ENCODE assay signal across 11 mouse cellular contexts in genomic region chr13:6060229-6060845, GRCm38 (mm10).
DNase-seq lines count a peak whose midpoint lies in the region; ATAC-seq and TF ChIP-seq lines count a peak whose summit lies in the region.
"Had no signal": no experiment of that assay in that cellular context is flagged by ENCODE, and none has a peak within 500 bp of the region (broad histone marks: within the 10 kb centered on the region; RNA-seq: fewer than 3 reads in every experiment).

No protein-coding gene starts in this region.

- no peak for TF ChIP-seq POLR2A in CH12.LX (IDR thresholded peaks at IDR 0.05; ENCODE audit: low read depth, low read length)

- dilution Hi-C loops in CH12.LX (cut with MboI; ENCODE audit: extremely low pct_ligation_motif_present, extremely low pct_unique_long_range_greater_than_20kb, low sequenced_read_pairs) = no loop called here

- H3K9me3 ChIP-seq in CH12.LX (replicated peaks; ENCODE audit: low read length) = no peaks in the 10 kb centered on the region
- no peaks in the 10 kb centered on the region for H3K9me3 ChIP-seq in midbrain, embryonic 16.5 days (replicated peaks; ENCODE audit: control insufficient read depth, low read length, poor library complexity, severe bottlenecking)

- ATAC-seq in granulocyte monocyte progenitor cell, adult 5-6 weeks (replicated peaks; ENCODE audit: poor library complexity, severe bottlenecking) = peak; percentile 81
- peak; percentile 26; the same call in 1 of the 2 replicates for ATAC-seq in midbrain, embryonic 16.5 days
- ATAC-seq in megakaryocyte-erythroid progenitor cell, adult 5-6 weeks (replicated peaks; ENCODE audit: low FRiP score, low TSS enrichment, poor library complexity, severe bottlenecking) = no peak

- peak overlapping the region; percentile 17; the same call in 1 of the 2 replicates for H3K4me3 ChIP-seq in gastrocnemius, adult 2 months
- H3K4me3 ChIP-seq in CH12.LX (replicated peaks in 1 of 3; ENCODE audit: low read depth in 2 of 3, low read length in 2 of 3, poor library complexity in 1 of 3) = no peak overlapping the region
- H3K4me3 ChIP-seq in midbrain, embryonic 16.5 days (ENCODE audit: low read depth, low read length) = no peak overlapping the region
- H3K4me3 ChIP-seq: layer of hippocampus, adult 2 months had no signal

- no peak for TF ChIP-seq CTCF in gastrocnemius, adult 2 months (IDR thresholded peaks at IDR 0.05)
- no peak for TF ChIP-seq CTCF in CH12.LX (conservative IDR thresholded peaks at IDR 0.05 in 1 of 2, IDR thresholded peaks at IDR 0.05 in 1 of 2; ENCODE audit: low read depth in 2 of 2, low read length in 2 of 2)

- TF ChIP-seq RAD21 in CH12.LX (IDR thresholded peaks at IDR 0.05; ENCODE audit: low read depth, low read length) = no peak

- WGBS in midbrain, embryonic 16.5 days = 37% methylated on average over 8 of the region's 8 CpGs

- in situ Hi-C loops in CH12.LX (cut with MboI; ENCODE audit: low pct_ligation_motif_present, low pct_unique_long_range_greater_than_20kb, low sequenced_read_pairs) = no loop called here

- peaks cover 0 to 11% of the 10 kb centered on the region in 2 experiments; a peak in 2 of 4 replicates for H3K4me1 ChIP-seq in CH12.LX (ENCODE audit: control insufficient read depth in 1 of 2, insufficient read depth in 2 of 2)
- H3K4me1 ChIP-seq in midbrain, embryonic 16.5 days (ENCODE audit: control insufficient read depth, insufficient read depth, low read length) = peaks cover 9% of the 10 kb centered on the region

- H3K9ac ChIP-seq in CH12.LX (ENCODE audit: insufficient read depth, low read depth) = no peak overlapping the region
- no peak overlapping the region for H3K9ac ChIP-seq in midbrain, embryonic 16.5 days (ENCODE audit: low read depth, low read length)

- intact Hi-C loops in gastrocnemius, adult 2 months (cut with DNase I) = no loop called here

- peak overlapping the region; percentile 63 for H3K27ac ChIP-seq in gastrocnemius, adult 2 months
- no peak overlapping the region for H3K27ac ChIP-seq in CH12.LX (ENCODE audit: insufficient read depth, low read depth)
- H3K27ac ChIP-seq in midbrain, embryonic 16.5 days (ENCODE audit: low read length) = no peak overlapping the region
- H3K27ac ChIP-seq: layer of hippocampus, adult 2 months had no signal

- no peaks in the 10 kb centered on the region for H3K27me3 ChIP-seq in CH12.LX (replicated peaks)
- no peaks in the 10 kb centered on the region for H3K27me3 ChIP-seq in midbrain, embryonic 16.5 days (ENCODE audit: control insufficient read depth, insufficient read depth, low read depth, low read length)

- H3K36me3 ChIP-seq in CH12.LX (replicated peaks in 1 of 2; ENCODE audit: control insufficient read depth in 1 of 2, insufficient read depth in 1 of 2, low read length in 1 of 2) = no peaks in the 10 kb centered on the region
- H3K36me3 ChIP-seq in midbrain, embryonic 16.5 days (ENCODE audit: control insufficient read depth, insufficient read depth, low read length) = no peaks in the 10 kb centered on the region

- TF ChIP-seq EP300 in CH12.LX (IDR thresholded peaks at IDR 0.05; ENCODE audit: low read length) = no peak

- peak overlapping the region; percentile 22; the same call in 1 of the 2 replicates for H3K4me2 ChIP-seq in CH12.LX (ENCODE audit: insufficient read depth, low read depth, poor library complexity, severe bottlenecking)
- no peak overlapping the region; the same call in 1 of the 2 replicates for H3K4me2 ChIP-seq in midbrain, embryonic 16.5 days (ENCODE audit: low read length)

- no peak for DNase-seq in gastrocnemius, adult 2 months
- no peak for DNase-seq in gastrocnemius, adult 8-10 months (ENCODE audit: low spot score in 2 of 2)
- DNase-seq in CH12.LX (ENCODE audit: extremely low read depth) = no peak
- DNase-seq in heart, adult 9 months (ENCODE audit: low spot score in 2 of 2) = no peak
- no peak for DNase-seq in frontal cortex, postnatal 25 days (ENCODE audit: low spot score in 2 of 2)
- DNase-seq: spleen, adult 18-20 months; thymus, postnatal 36 days had no signal

- H3K79me2 ChIP-seq in CH12.LX (replicated peaks; ENCODE audit: control insufficient read depth, extremely low read depth, insufficient read depth, poor library complexity, severe bottlenecking) = no peaks in the 10 kb centered on the region

TF ChIP-seq in CH12.LX, 34 proteins besides CTCF, POLR2A, EP300 and RAD21:
- no peak for TF ChIP-seq RCOR1 (conservative IDR thresholded peaks at IDR 0.05; ENCODE audit: low read depth, low read length)
